Mouse (Mus musculus): ENCODE results near the gene Cd5. TPM values are rescaled to one million over a fixed set of nuclear protein-coding genes. Genes with fewer than 3 reads are reported as not detected.

Cd5 gene
- total and polyA plus RNA-seq, 2 experiments = 0.28 to 0.49 TPM

GRCm38 (mm10) chr19:10714682-10715475, 23.9 kb downstream of the Cd5 start:
- Histone ChIP-seq H3K4me1 (ENCODE audit: control insufficient read depth, insufficient read depth, low read length) (no peaks in the 10 kb centered on the region), H3K4me3 (ENCODE audit: insufficient read depth, low read depth, low read length) (no peak overlapping the region), H3K79me2 (ENCODE audit: control insufficient read depth, insufficient read depth, low read length) (no peaks in the 10 kb centered on the region), H3K9ac (ENCODE audit: low read depth, low read length) (no peak overlapping the region), H3K27ac (replicated peaks; ENCODE audit: insufficient read depth, low read depth, low read length) (no peak overlapping the region), H3K27me3 (ENCODE audit: control insufficient read depth, insufficient read depth, low read length) (no peaks in the 10 kb centered on the region), H3K36me3 (ENCODE audit: control insufficient read depth, insufficient read depth, low read length) (peaks cover 14% of the 10 kb centered on the region; the same call in 1 of the 2 replicates)
- TF ChIP-seq POLR2A (IDR thresholded peaks at IDR 0.05; ENCODE audit: extremely low read depth, insufficient read depth, low read length) (no peak), CTCF (IDR thresholded peaks at IDR 0.05; ENCODE audit: low read depth, low read length) (peak; percentile 72)
- 68% methylated on average over 4 of the region's 4 CpGs for WGBS
- DNase-seq (ENCODE audit: extremely low read depth, low read depth, low spot score) = peak; percentile 31

GRCm38 (mm10) chr19:10714168-10714567, 24.6 kb downstream of the Cd5 start:
- 93% methylated on average over 6 of the region's 6 CpGs for WGBS
- H3K27ac ChIP-seq (replicated peaks; ENCODE audit: insufficient read depth, low read depth, low read length) = no peak overlapping the region
- no peaks in the 10 kb centered on the region for H3K79me2 ChIP-seq (ENCODE audit: control insufficient read depth, insufficient read depth, low read length)
- TF ChIP-seq POLR2A (IDR thresholded peaks at IDR 0.05; ENCODE audit: extremely low read depth, insufficient read depth, low read length) = no peak
- TF ChIP-seq CTCF (IDR thresholded peaks at IDR 0.05; ENCODE audit: low read depth, low read length) = no peak
- H3K27me3 ChIP-seq (ENCODE audit: control insufficient read depth, insufficient read depth, low read length) = no peaks in the 10 kb centered on the region
- peaks cover 14% of the 10 kb centered on the region; the same call in 1 of the 2 replicates for H3K36me3 ChIP-seq (ENCODE audit: control insufficient read depth, insufficient read depth, low read length)
- H3K4me3 ChIP-seq (ENCODE audit: insufficient read depth, low read depth, low read length) = no peak overlapping the region
- H3K9ac ChIP-seq (ENCODE audit: low read depth, low read length) = no peak overlapping the region
- H3K4me1 ChIP-seq (ENCODE audit: control insufficient read depth, insufficient read depth, low read length) = no peaks in the 10 kb centered on the region
- no peak for DNase-seq (ENCODE audit: extremely low read depth, low read depth, low spot score)

GRCm38 (mm10) chr19:10713551-10713950, 25.3 kb downstream of the Cd5 start:
- Histone ChIP-seq H3K79me2 (ENCODE audit: control insufficient read depth, insufficient read depth, low read length) (no peaks in the 10 kb centered on the region), H3K27me3 (ENCODE audit: control insufficient read depth, insufficient read depth, low read length) (no peaks in the 10 kb centered on the region), H3K9ac (ENCODE audit: low read depth, low read length) (no peak overlapping the region), H3K27ac (replicated peaks; ENCODE audit: insufficient read depth, low read depth, low read length) (no peak overlapping the region), H3K4me1 (ENCODE audit: control insufficient read depth, insufficient read depth, low read length) (no peaks in the 10 kb centered on the region), H3K36me3 (ENCODE audit: control insufficient read depth, insufficient read depth, low read length) (peaks cover 14% of the 10 kb centered on the region; the same call in 1 of the 2 replicates), H3K4me3 (ENCODE audit: insufficient read depth, low read depth, low read length) (no peak overlapping the region)
- TF ChIP-seq POLR2A (IDR thresholded peaks at IDR 0.05; ENCODE audit: extremely low read depth, insufficient read depth, low read length) (no peak), CTCF (IDR thresholded peaks at IDR 0.05; ENCODE audit: low read depth, low read length) (no peak)
- 42% methylated on average over 10 of the region's 10 CpGs for WGBS
- DNase-seq (ENCODE audit: extremely low read depth, low read depth, low spot score) = peak; percentile 66

GRCm38 (mm10) chr19:10712646-10713045, 26.2 kb downstream of the Cd5 start:
- Histone ChIP-seq H3K79me2 (ENCODE audit: control insufficient read depth, insufficient read depth, low read length) (no peaks in the 10 kb centered on the region), H3K36me3 (ENCODE audit: control insufficient read depth, insufficient read depth, low read length) (peaks cover 14% of the 10 kb centered on the region; the same call in 1 of the 2 replicates), H3K4me3 (ENCODE audit: insufficient read depth, low read depth, low read length) (no peak overlapping the region), H3K9ac (ENCODE audit: low read depth, low read length) (no peak overlapping the region), H3K4me1 (ENCODE audit: control insufficient read depth, insufficient read depth, low read length) (no peaks in the 10 kb centered on the region), H3K27ac (replicated peaks; ENCODE audit: insufficient read depth, low read depth, low read length) (no peak overlapping the region), H3K27me3 (ENCODE audit: control insufficient read depth, insufficient read depth, low read length) (no peaks in the 10 kb centered on the region)
- 96% methylated on average over 12 of the region's 12 CpGs for WGBS
- no peak for DNase-seq (ENCODE audit: extremely low read depth, low read depth, low spot score)
- TF ChIP-seq POLR2A (IDR thresholded peaks at IDR 0.05; ENCODE audit: extremely low read depth, insufficient read depth, low read length) (no peak), CTCF (IDR thresholded peaks at IDR 0.05; ENCODE audit: low read depth, low read length) (no peak)

- no peaks in the 10 kb centered on the region for H3K79me2 ChIP-seq (ENCODE audit: control insufficient read depth, insufficient read depth, low read length)
- no peaks in the 10 kb centered on the region for H3K4me1 ChIP-seq (ENCODE audit: control insufficient read depth, insufficient read depth, low read length)
- no peak overlapping the region for H3K9ac ChIP-seq (ENCODE audit: low read depth, low read length)
- peaks cover 14% of the 10 kb centered on the region; the same call in 1 of the 2 replicates for H3K36me3 ChIP-seq (ENCODE audit: control insufficient read depth, insufficient read depth, low read length)
- TF ChIP-seq CTCF (IDR thresholded peaks at IDR 0.05; ENCODE audit: low read depth, low read length) (no peak), POLR2A (IDR thresholded peaks at IDR 0.05; ENCODE audit: extremely low read depth, insufficient read depth, low read length) (no peak)
- 98% methylated on average over 7 of the region's 7 CpGs for WGBS
- H3K27ac ChIP-seq (replicated peaks; ENCODE audit: insufficient read depth, low read depth, low read length) = no peak overlapping the region
- no peak overlapping the region for H3K4me3 ChIP-seq (ENCODE audit: insufficient read depth, low read depth, low read length)
- DNase-seq (ENCODE audit: extremely low read depth, low read depth, low spot score) = no peak
- no peaks in the 10 kb centered on the region for H3K27me3 ChIP-seq (ENCODE audit: control insufficient read depth, insufficient read depth, low read length)
These were observed 26.6 kb downstream of the Cd5 start for GRCm38 (mm10) chr19:10712194-10712593.

GRCm38 (mm10) chr19:10710751-10711150, 28.1 kb downstream of the Cd5 start:
- TF ChIP-seq CTCF (IDR thresholded peaks at IDR 0.05; ENCODE audit: low read depth, low read length) (no peak), POLR2A (IDR thresholded peaks at IDR 0.05; ENCODE audit: extremely low read depth, insufficient read depth, low read length) (no peak)
- Histone ChIP-seq H3K27me3 (ENCODE audit: control insufficient read depth, insufficient read depth, low read length) (no peaks in the 10 kb centered on the region), H3K79me2 (ENCODE audit: control insufficient read depth, insufficient read depth, low read length) (no peaks in the 10 kb centered on the region), H3K9ac (ENCODE audit: low read depth, low read length) (no peak overlapping the region), H3K4me1 (ENCODE audit: control insufficient read depth, insufficient read depth, low read length) (no peaks in the 10 kb centered on the region), H3K4me3 (ENCODE audit: insufficient read depth, low read depth, low read length) (no peak overlapping the region), H3K27ac (replicated peaks; ENCODE audit: insufficient read depth, low read depth, low read length) (no peak overlapping the region), H3K36me3 (ENCODE audit: control insufficient read depth, insufficient read depth, low read length) (peaks cover 14% of the 10 kb centered on the region; the same call in 1 of the 2 replicates)
- 97% methylated on average over 4 of the region's 4 CpGs for WGBS
- no peak for DNase-seq (ENCODE audit: extremely low read depth, low read depth, low spot score)
